Mouse (Mus musculus): Measurements from ENCODE around the gene Snx29.

GRCm38 (mm10) chr16:11630489-11630888 is 307.8 kb downstream of the Snx29 start:
- no peak for TF ChIP-seq CTCF (conservative IDR thresholded peaks at IDR 0.05; ENCODE audit: low read length)
- TF ChIP-seq NANOG (IDR thresholded peaks at IDR 0.05; ENCODE audit: borderline replicate concordance, low read length), result no peak

Data from E14TG2a.4 (cell line).